Mouse (Mus musculus): ENCODE measurements around the gene Astn2. TPM values are rescaled to one million over a fixed set of nuclear protein-coding genes. Genes with fewer than 3 reads are reported as not detected.

The Astn2 gene
- polyA plus RNA-seq, 1 experiment from 2014 or later, result 0.69 TPM

- no peak for TF ChIP-seq EP300 (IDR thresholded peaks at IDR 0.05)
- no peak for TF ChIP-seq CTCF (IDR thresholded peaks at IDR 0.05)
- Histone ChIP-seq H3K9me3 (ENCODE audit: low read length) (no peaks in the 10 kb centered on the region), H3K9ac (replicated peaks; ENCODE audit: low read depth) (no peak overlapping the region), H3K27ac (ENCODE audit: low read length) (no peak overlapping the region), H3K4me1 (ENCODE audit: insufficient read depth, low read depth, low read length) (no peaks in the 10 kb centered on the region), H3K4me3 (ENCODE audit: low read depth, low read length) (no peak overlapping the region), H3K27me3 (replicated peaks; ENCODE audit: insufficient read depth, low read length) (no peaks in the 10 kb centered on the region), H3K4me2 (replicated peaks; ENCODE audit: low read depth, low read length) (no peak overlapping the region), H3K36me3 (ENCODE audit: insufficient read depth, low read length) (no peaks in the 10 kb centered on the region)
- no peak for ATAC-seq
- DNase-seq (ENCODE audit: low spot score), result no peak
- WGBS, result 55% methylated on average over 3 of the region's 3 CpGs
These were observed 766.2 kb downstream of the Astn2 start for GRCm38 (mm10) chr4:65638231-65638630.

- no peak overlapping the region for H3K4me3 ChIP-seq (ENCODE audit: low read depth, low read length)
- ATAC-seq, result no peak
- TF ChIP-seq CTCF (IDR thresholded peaks at IDR 0.05), result no peak
- no peak for TF ChIP-seq EP300 (IDR thresholded peaks at IDR 0.05)
- no peak for DNase-seq (ENCODE audit: low spot score)
- H3K9me3 ChIP-seq (ENCODE audit: low read length), result no peaks in the 10 kb centered on the region
- no peak overlapping the region for H3K27ac ChIP-seq (ENCODE audit: low read length)
- no peak overlapping the region for H3K4me2 ChIP-seq (replicated peaks; ENCODE audit: low read depth, low read length)
- 0 out of 2 replicates have a peak, but pooled peaks cover 5% of the 10 kb centered on the region for H3K36me3 ChIP-seq (ENCODE audit: insufficient read depth, low read length)
- no peak overlapping the region for H3K9ac ChIP-seq (replicated peaks; ENCODE audit: low read depth)
- WGBS, result 56% methylated on average over 3 of the region's 3 CpGs
- H3K4me1 ChIP-seq (ENCODE audit: insufficient read depth, low read depth, low read length), result no peaks in the 10 kb centered on the region
- no peaks in the 10 kb centered on the region for H3K27me3 ChIP-seq (replicated peaks; ENCODE audit: insufficient read depth, low read length)
These were observed 784.3 kb downstream of the Astn2 start for GRCm38 (mm10) chr4:65620125-65620524.

DNA sequence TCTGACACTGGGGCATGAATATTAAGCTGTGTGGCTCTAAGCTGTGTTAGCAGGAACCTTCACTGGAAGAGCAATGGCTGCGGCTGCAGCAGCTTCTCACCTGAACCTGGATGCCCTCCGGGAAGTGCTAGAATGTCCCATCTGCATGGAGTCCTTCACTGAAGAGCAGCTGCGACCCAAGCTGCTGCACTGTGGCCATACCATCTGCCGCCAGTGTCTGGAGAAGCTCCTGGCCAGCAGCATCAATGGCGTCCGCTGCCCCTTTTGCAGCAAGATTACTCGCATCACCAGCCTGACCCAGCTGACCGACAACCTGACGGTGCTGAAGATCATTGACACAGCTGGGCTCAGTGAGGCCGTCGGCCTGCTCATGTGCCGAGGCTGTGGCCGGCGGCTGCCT lies 791.3 kb downstream of the Astn2 start:
- 96% methylated on average over 14 of the region's 14 CpGs for WGBS
- no peaks in the 10 kb centered on the region for H3K27me3 ChIP-seq (replicated peaks; ENCODE audit: insufficient read depth, low read length)
- H3K4me3 ChIP-seq (ENCODE audit: low read depth, low read length), result no peak overlapping the region
- H3K4me1 ChIP-seq (ENCODE audit: insufficient read depth, low read depth, low read length), result no peaks in the 10 kb centered on the region
- H3K4me2 ChIP-seq (replicated peaks; ENCODE audit: low read depth, low read length), result no peak overlapping the region
- TF ChIP-seq CTCF (IDR thresholded peaks at IDR 0.05) (no peak), EP300 (IDR thresholded peaks at IDR 0.05) (no peak)
- no peaks in the 10 kb centered on the region for H3K9me3 ChIP-seq (ENCODE audit: low read length)
- no peak overlapping the region for H3K9ac ChIP-seq (replicated peaks; ENCODE audit: low read depth)
- no peak for ATAC-seq
- H3K36me3 ChIP-seq (ENCODE audit: insufficient read depth, low read length), result peaks cover 20% of the 10 kb centered on the region; the same call in 1 of the 2 replicates
- no peak for DNase-seq (ENCODE audit: low spot score)
- no peak overlapping the region for H3K27ac ChIP-seq (ENCODE audit: low read length)

DNA sequence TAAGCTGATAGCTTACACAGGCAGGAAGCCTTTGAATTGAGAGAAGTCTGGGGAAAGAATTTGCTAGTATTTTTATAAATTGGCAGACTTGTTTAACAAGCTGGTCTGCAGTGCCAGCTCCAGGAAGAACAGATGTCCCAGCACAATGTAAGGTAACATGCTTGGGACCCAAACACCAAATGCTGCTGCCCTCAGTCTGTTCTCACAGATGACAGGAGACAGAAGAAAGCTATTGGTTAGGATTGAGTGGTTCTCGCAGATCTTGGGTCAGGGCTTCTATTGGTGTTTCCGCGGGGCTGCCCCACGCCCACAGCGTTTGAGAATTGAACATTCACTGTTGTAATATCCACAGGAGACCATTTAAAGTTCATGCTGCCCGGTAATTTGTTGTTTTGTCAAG lies 793.5 kb downstream of the Astn2 start:
- Histone ChIP-seq H3K4me2 (replicated peaks; ENCODE audit: low read depth, low read length) (no peak overlapping the region), H3K27ac (ENCODE audit: low read length) (no peak overlapping the region), H3K9me3 (ENCODE audit: low read length) (no peaks in the 10 kb centered on the region), H3K4me1 (ENCODE audit: insufficient read depth, low read depth, low read length) (no peaks in the 10 kb centered on the region), H3K4me3 (ENCODE audit: low read depth, low read length) (no peak overlapping the region), H3K9ac (replicated peaks; ENCODE audit: low read depth) (no peak overlapping the region), H3K36me3 (ENCODE audit: insufficient read depth, low read length) (peaks cover 20% of the 10 kb centered on the region; the same call in 1 of the 2 replicates), H3K27me3 (replicated peaks; ENCODE audit: insufficient read depth, low read length) (no peaks in the 10 kb centered on the region)
- TF ChIP-seq CTCF (IDR thresholded peaks at IDR 0.05), result no peak
- TF ChIP-seq EP300 (IDR thresholded peaks at IDR 0.05), result no peak
- WGBS, result 97% methylated on average over 6 of the region's 6 CpGs
- no peak for DNase-seq (ENCODE audit: low spot score)
- no peak for ATAC-seq

DNA sequence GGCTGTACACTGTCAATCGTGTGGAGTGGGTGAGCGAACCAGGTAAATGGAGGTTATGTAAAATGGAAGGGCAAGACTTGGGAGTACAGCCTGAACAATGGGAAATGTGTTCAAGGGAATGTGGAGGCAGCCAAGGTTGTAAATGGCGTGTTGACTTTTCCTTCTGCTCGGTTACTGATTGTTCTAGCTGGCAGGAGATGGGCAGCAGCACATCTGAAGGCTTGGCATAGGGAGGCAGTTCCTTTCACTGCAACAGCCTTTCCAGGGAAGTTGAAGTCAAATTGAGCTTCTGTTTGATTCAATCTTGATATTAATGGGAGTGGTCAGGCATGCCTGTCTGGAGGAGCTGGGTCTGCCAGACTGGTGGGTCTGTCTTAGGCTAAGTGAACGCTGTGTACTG lies 794.1 kb downstream of the Astn2 start:
- Histone ChIP-seq H3K27me3 (replicated peaks; ENCODE audit: insufficient read depth, low read length) (no peaks in the 10 kb centered on the region), H3K4me3 (ENCODE audit: low read depth, low read length) (no peak overlapping the region), H3K27ac (ENCODE audit: low read length) (no peak overlapping the region), H3K4me2 (replicated peaks; ENCODE audit: low read depth, low read length) (no peak overlapping the region), H3K9ac (replicated peaks; ENCODE audit: low read depth) (no peak overlapping the region), H3K36me3 (ENCODE audit: insufficient read depth, low read length) (peaks cover 20% of the 10 kb centered on the region; the same call in 1 of the 2 replicates), H3K9me3 (ENCODE audit: low read length) (no peaks in the 10 kb centered on the region), H3K4me1 (ENCODE audit: insufficient read depth, low read depth, low read length) (0 out of 2 replicates have a peak, but pooled peaks cover 4% of the 10 kb centered on the region)
- no peak for DNase-seq (ENCODE audit: low spot score)
- 78% methylated on average over 5 of the region's 5 CpGs for WGBS
- ATAC-seq, result no peak
- no peak for TF ChIP-seq EP300 (IDR thresholded peaks at IDR 0.05)
- no peak for TF ChIP-seq CTCF (IDR thresholded peaks at IDR 0.05)

- 0 out of 2 replicates have a peak, but pooled peaks cover 4% of the 10 kb centered on the region for H3K4me1 ChIP-seq (ENCODE audit: insufficient read depth, low read depth, low read length)
- 85% methylated on average over 4 of the region's 4 CpGs for WGBS
- peaks cover under 1% of the 10 kb centered on the region; the same call in 1 of the 2 replicates for H3K36me3 ChIP-seq (ENCODE audit: insufficient read depth, low read length)
These were observed 796.3 kb downstream of the Astn2 start for GRCm38 (mm10) chr4:65608112-65608511.

DNA sequence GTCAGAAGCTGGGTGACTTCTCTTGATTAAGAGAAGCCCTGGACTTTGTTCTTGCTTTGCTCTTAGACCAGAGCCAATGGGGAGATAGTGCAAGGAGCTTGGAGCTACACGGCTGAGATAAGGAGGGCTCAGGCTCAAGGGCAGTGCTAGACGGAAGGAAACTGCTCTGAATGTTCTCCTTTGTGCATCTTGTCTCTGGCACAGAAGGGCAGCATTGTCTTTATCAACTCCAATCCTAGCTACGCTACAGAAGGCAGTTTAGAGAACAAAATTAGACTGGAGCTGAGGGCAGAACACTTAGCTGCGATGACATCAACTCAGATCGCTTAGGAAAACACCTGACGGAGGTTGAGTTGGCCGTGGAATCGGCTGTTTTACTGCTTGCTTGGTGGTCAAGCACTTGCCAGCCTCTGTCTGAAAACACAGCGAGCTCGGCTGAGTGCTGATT lies 797.2 kb downstream of the Astn2 start:
- Histone ChIP-seq H3K27ac (ENCODE audit: low read length) (no peak overlapping the region), H3K4me3 (ENCODE audit: low read depth, low read length) (no peak overlapping the region), H3K9me3 (ENCODE audit: low read length) (no peaks in the 10 kb centered on the region), H3K4me1 (ENCODE audit: insufficient read depth, low read depth, low read length) (0 out of 2 replicates have a peak, but pooled peaks cover 4% of the 10 kb centered on the region), H3K36me3 (ENCODE audit: insufficient read depth, low read length) (no peaks in the 10 kb centered on the region), H3K9ac (replicated peaks; ENCODE audit: low read depth) (no peak overlapping the region), H3K27me3 (replicated peaks; ENCODE audit: insufficient read depth, low read length) (no peaks in the 10 kb centered on the region), H3K4me2 (replicated peaks; ENCODE audit: low read depth, low read length) (no peak overlapping the region)
- 62% methylated on average over 10 of the region's 10 CpGs for WGBS
- TF ChIP-seq EP300 (IDR thresholded peaks at IDR 0.05), result no peak
- no peak for TF ChIP-seq CTCF (IDR thresholded peaks at IDR 0.05)
- no peak for DNase-seq (ENCODE audit: low spot score)
- no peak for ATAC-seq

More at GRCm38 (mm10) chr4:65608112-65608511, 796.3 kb downstream of the Astn2 start:
- no peaks in the 10 kb centered on the region for H3K9me3 ChIP-seq (ENCODE audit: low read length)
- H3K27me3 ChIP-seq (replicated peaks; ENCODE audit: insufficient read depth, low read length), result no peaks in the 10 kb centered on the region
- ATAC-seq (no peak), DNase-seq (ENCODE audit: low spot score) (no peak)
- H3K9ac ChIP-seq (replicated peaks; ENCODE audit: low read depth), result no peak overlapping the region
- no peak overlapping the region for H3K27ac ChIP-seq (ENCODE audit: low read length)
- no peak overlapping the region for H3K4me2 ChIP-seq (replicated peaks; ENCODE audit: low read depth, low read length)
- H3K4me3 ChIP-seq (ENCODE audit: low read depth, low read length), result no peak overlapping the region
- TF ChIP-seq CTCF (IDR thresholded peaks at IDR 0.05) (no peak), EP300 (IDR thresholded peaks at IDR 0.05) (no peak)
